ENCODE assay signal across 8 mouse cellular contexts in the genomic region with DNA sequence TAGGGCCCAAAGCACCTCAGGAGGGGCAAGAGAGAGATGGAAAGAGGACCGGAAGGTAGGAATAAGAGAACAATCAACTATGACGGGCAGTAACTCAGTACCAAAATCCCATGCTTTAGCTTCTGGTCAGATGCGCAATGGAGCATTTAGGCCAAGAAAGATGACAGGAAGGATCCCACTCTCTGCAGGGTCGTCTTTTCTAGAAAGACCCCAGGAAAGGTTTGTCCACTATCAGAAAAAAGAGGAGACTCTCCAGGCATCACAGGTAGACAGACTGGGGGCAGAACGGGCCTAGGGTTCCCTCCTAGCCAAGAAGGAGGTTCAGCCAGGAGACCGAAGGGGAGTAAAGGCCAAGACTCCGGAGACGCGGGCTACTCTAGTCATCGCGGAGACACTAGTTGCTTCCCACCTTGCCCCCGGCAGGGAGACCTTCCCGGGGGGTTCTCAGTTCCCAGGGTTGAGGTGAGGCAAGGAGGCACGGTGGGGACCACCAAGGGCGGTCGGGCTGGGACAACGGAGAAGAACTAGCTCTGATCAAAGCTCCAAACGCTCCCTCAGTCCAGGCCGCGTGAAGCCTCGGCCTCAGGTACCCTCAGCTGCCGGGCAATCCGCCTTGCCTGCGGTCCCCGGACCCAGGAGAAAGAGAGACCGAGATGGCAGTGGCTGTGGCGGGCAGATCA. TPM values are rescaled to one million over a fixed set of nuclear protein-coding genes. Genes with fewer than 3 reads are reported as not detected.
DNase-seq lines count a peak whose midpoint lies in the region; ATAC-seq and TF ChIP-seq lines count a peak whose summit lies in the region.

No protein-coding gene starts in this region.

- TF ChIP-seq CTCF in liver, adult 2 months (IDR thresholded peaks at IDR 0.05; ENCODE audit: low read depth, low read length) = no peak

- intact Hi-C loops in heart, postnatal 25 days (cut with DNase I) = loop anchor here (5.0 kb wide), 1 partner anchor 125 kb away; a partner anchor contains a TSS

- 2% methylated on average over 27 of the region's 27 CpGs for WGBS in embryonic facial prominence, embryonic 12.5 days
- 2% methylated on average over 27 of the region's 27 CpGs for WGBS in liver, adult 2 months
- WGBS in neural tube, embryonic 14.5 days = 3% methylated on average over 27 of the region's 27 CpGs

- H3K4me1 ChIP-seq in embryonic facial prominence, embryonic 12.5 days = peaks cover 24% of the 10 kb centered on the region
- peaks cover 16% of the 10 kb centered on the region for H3K4me1 ChIP-seq in liver, adult 2 months (ENCODE audit: control insufficient read depth, insufficient read depth, low read length)
- peaks cover 23% of the 10 kb centered on the region for H3K4me1 ChIP-seq in neural tube, embryonic 14.5 days (ENCODE audit: control insufficient read depth, insufficient read depth, low read length)

- H3K9ac ChIP-seq in embryonic facial prominence, embryonic 12.5 days = peak overlapping the region; percentile 98
- peak overlapping the region; percentile 93 for H3K9ac ChIP-seq in liver, adult 2 months (ENCODE audit: low read depth, low read length)
- peak overlapping the region; percentile 91 for H3K9ac ChIP-seq in neural tube, embryonic 14.5 days (replicated peaks; ENCODE audit: low read depth, low read length)

- H3K27me3 ChIP-seq in embryonic facial prominence, embryonic 12.5 days = no peaks in the 10 kb centered on the region
- no peaks in the 10 kb centered on the region for H3K27me3 ChIP-seq in liver, adult 2 months (ENCODE audit: control insufficient read depth, insufficient read depth, low read length)
- H3K27me3 ChIP-seq in neural tube, embryonic 14.5 days (ENCODE audit: control insufficient read depth, insufficient read depth, low read length) = no peaks in the 10 kb centered on the region

- H3K4me3 ChIP-seq in embryonic facial prominence, embryonic 12.5 days = peak overlapping the region; percentile 96
- peak overlapping the region; percentile 82 for H3K4me3 ChIP-seq in liver, adult 2 months (ENCODE audit: insufficient read depth, low read depth, low read length)
- peak overlapping the region; percentile 95 for H3K4me3 ChIP-seq in neural tube, embryonic 14.5 days (ENCODE audit: low read depth, low read length)

- H3K36me3 ChIP-seq in embryonic facial prominence, embryonic 12.5 days = peaks cover 3% of the 10 kb centered on the region; the same call in 1 of the 2 replicates
- no peaks in the 10 kb centered on the region; the same call in 1 of the 2 replicates for H3K36me3 ChIP-seq in liver, adult 2 months (ENCODE audit: control insufficient read depth, insufficient read depth, low read length)
- H3K36me3 ChIP-seq in neural tube, embryonic 14.5 days (ENCODE audit: control insufficient read depth, insufficient read depth, low read length) = no peaks in the 10 kb centered on the region

- peaks cover 52% of the 10 kb centered on the region for H3K79me2 ChIP-seq in liver, adult 2 months (ENCODE audit: control insufficient read depth, insufficient read depth, low read length)

- no peak for ATAC-seq in embryonic facial prominence, embryonic 12.5 days (ENCODE audit: insufficient number of reproducible peaks, insufficient read depth, low FRiP score, low TSS enrichment)
- no peak; the same call in 1 of the 2 replicates for ATAC-seq in neural tube, embryonic 14.5 days (ENCODE audit: low read depth)

- DNase-seq in cerebellum, adult 11 months = peak; percentile 45
- no peak for DNase-seq in cerebellum, adult 8-10 months
- peak; percentile 40 for DNase-seq in 3T3-L1 (ENCODE audit: low read depth, low spot score)
- DNase-seq in heart, postnatal 25 days (ENCODE audit: low spot score) = peak; percentile 13
- no peak for DNase-seq in liver, adult 2 months (ENCODE audit: extremely low read depth, low read depth, low spot score)
- no peak for DNase-seq in layer of hippocampus, adult 9-10 months (ENCODE audit: low spot score)

- H3K27ac ChIP-seq in embryonic facial prominence, embryonic 12.5 days = peak overlapping the region; percentile 96; the same call in 1 of the 2 replicates
- 0 out of 2 replicates have a peak overlapping the region, but pooled peaks have one; percentile 7 for H3K27ac ChIP-seq in liver, adult 2 months (replicated peaks; ENCODE audit: insufficient read depth, low read depth, low read length)
- peak overlapping the region; percentile 81 for H3K27ac ChIP-seq in neural tube, embryonic 14.5 days (ENCODE audit: low read depth, low read length)

- H3K9me3 ChIP-seq in embryonic facial prominence, embryonic 12.5 days = no peaks in the 10 kb centered on the region
- H3K9me3 ChIP-seq in neural tube, embryonic 14.5 days (ENCODE audit: control insufficient read depth, low read length) = no peaks in the 10 kb centered on the region

- peak overlapping the region; percentile 72 for H3K4me2 ChIP-seq in embryonic facial prominence, embryonic 12.5 days (replicated peaks)
- H3K4me2 ChIP-seq in neural tube, embryonic 14.5 days (ENCODE audit: low read depth, low read length) = peak overlapping the region; percentile 97

- TF ChIP-seq POLR2A in liver, adult 2 months (IDR thresholded peaks at IDR 0.05; ENCODE audit: extremely low read depth, insufficient read depth, low read length) = no peak

RNA-seq across cellular contexts. Expression of a gene that starts 0.8 kb away (rescaled TPM):
- 22.3 and 23.4 TPM in 2 replicates for polyA plus RNA-seq in embryonic facial prominence, embryonic 12.5 days (2016; fragmentation: Nextera tagmentation; extraction: Ambion mirVana)
- total RNA-seq in heart, postnatal 25 days (2021) = 1 to 10 TPM; 7.7 to 9.1 TPM
- 1.3 and 1.8 TPM in 2 replicates for total RNA-seq in liver, adult 2 months (2014; rRNA removed)
- 4.4 and 6.0 TPM in 2 replicates for polyA plus RNA-seq in liver, adult 2 months (2012; rRNA removed)
- polyA plus RNA-seq in neural tube, embryonic 14.5 days (2014; fragmentation: Nextera tagmentation; extraction: Ambion mirVana) = 11.4 and 14.6 TPM in 2 replicates

RNA-seq across cellular contexts. Expression of a gene that starts 23.6 kb away (rescaled TPM):
- polyA plus RNA-seq in embryonic facial prominence, embryonic 12.5 days (2016; fragmentation: Nextera tagmentation; extraction: Ambion mirVana) = 115 and 123 TPM in 2 replicates
- total RNA-seq in heart, postnatal 25 days (2021) = 100 to 1,000 TPM; 125 to 134 TPM
- total RNA-seq in liver, adult 2 months (2014; rRNA removed) = 32.4 and 33.4 TPM in 2 replicates
- polyA plus RNA-seq in liver, adult 2 months (2012; rRNA removed) = 22.6 and 26.0 TPM in 2 replicates
- 133 and 144 TPM in 2 replicates for polyA plus RNA-seq in neural tube, embryonic 14.5 days (2014; fragmentation: Nextera tagmentation; extraction: Ambion mirVana)

RNA-seq across cellular contexts. Expression of a gene that starts 24.6 kb away (rescaled TPM):
- polyA plus RNA-seq in embryonic facial prominence, embryonic 12.5 days (2016; fragmentation: Nextera tagmentation; extraction: Ambion mirVana) = 16.5 and 17.1 TPM in 2 replicates
- total RNA-seq in heart, postnatal 25 days (2021) = 100 to 1,000 TPM; 453 to 459 TPM
- 2.6 and 2.7 TPM in 2 replicates for total RNA-seq in liver, adult 2 months (2014; rRNA removed)
- polyA plus RNA-seq in liver, adult 2 months (2012; rRNA removed) = 3.0 and 3.5 TPM in 2 replicates
- 27.9 and 31.6 TPM in 2 replicates for polyA plus RNA-seq in neural tube, embryonic 14.5 days (2014; fragmentation: Nextera tagmentation; extraction: Ambion mirVana)

RNA-seq across cellular contexts. Expression of a gene that starts 54.8 kb away (rescaled TPM):
- polyA plus RNA-seq in embryonic facial prominence, embryonic 12.5 days (2016; fragmentation: Nextera tagmentation; extraction: Ambion mirVana) = 29.4 and 33.0 TPM in 2 replicates
- total RNA-seq in heart, postnatal 25 days (2021) = 10 to 100 TPM; 70.1 to 70.3 TPM
- 20.0 and 26.5 TPM in 2 replicates for total RNA-seq in liver, adult 2 months (2014; rRNA removed)
- 55.6 and 59.8 TPM in 2 replicates for polyA plus RNA-seq in liver, adult 2 months (2012; rRNA removed)
- polyA plus RNA-seq in neural tube, embryonic 14.5 days (2014; fragmentation: Nextera tagmentation; extraction: Ambion mirVana) = 9.3 and 10.6 TPM in 2 replicates

Comparison
In these comparisons a context has a peak if more than half of its experiments do, and no peak if none do; other contexts are left out.
1. DNase-seq: peak in cerebellum, adult 11 months (single experiment), 3T3-L1 (single experiment) and heart, postnatal 25 days (single experiment); none in cerebellum, adult 8-10 months (single experiment), liver, adult 2 months (single experiment) and layer of hippocampus, adult 9-10 months (single experiment).
2. H3K27ac ChIP-seq: peak in every context shown above with its lines; median percentile 96 in embryonic facial prominence, embryonic 12.5 days; 81 in neural tube, embryonic 14.5 days; 7 in liver, adult 2 months.
3. Peak in every context shown above with its lines, with median percentiles within 50 percentile points of each other: H3K4me3 ChIP-seq and H3K9ac ChIP-seq.